Mouse (Mus musculus): ENCODE data around the gene Vmn1r22.
A peak's percentile ranks its signal among the peaks of the same experiment; 100 is the strongest.
"Not testable (repeated sequence)": the region's sequence is repeated elsewhere in the genome, so short reads cannot be mapped to it uniquely, and the experiment has no call there.

The Vmn1r22 gene

DNA sequence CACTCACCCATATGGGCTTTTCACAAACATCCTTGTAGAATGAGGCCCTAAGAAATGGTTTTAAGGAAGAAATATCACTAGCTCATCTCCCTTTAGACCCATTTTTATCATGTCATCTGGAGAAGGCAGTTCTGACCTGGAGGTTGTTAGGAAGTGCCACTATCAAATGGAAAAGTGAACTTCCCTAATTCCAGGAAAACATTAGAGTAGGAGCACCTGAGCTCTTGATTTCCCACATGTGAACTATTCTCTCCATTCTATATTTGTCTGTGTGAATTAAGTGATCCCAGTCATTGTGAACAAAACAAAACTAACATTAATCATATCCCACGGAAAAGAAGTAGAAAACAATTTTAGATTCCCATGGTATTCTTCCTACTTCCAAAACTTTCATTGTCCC, at the start of gene Vmn1r22:
Vmn1r22 (minus strand) TSS at position 101 of the 400 bp plus-strand sequence.
- no peak for ATAC-seq (ENCODE audit: low TSS enrichment)

DNA sequence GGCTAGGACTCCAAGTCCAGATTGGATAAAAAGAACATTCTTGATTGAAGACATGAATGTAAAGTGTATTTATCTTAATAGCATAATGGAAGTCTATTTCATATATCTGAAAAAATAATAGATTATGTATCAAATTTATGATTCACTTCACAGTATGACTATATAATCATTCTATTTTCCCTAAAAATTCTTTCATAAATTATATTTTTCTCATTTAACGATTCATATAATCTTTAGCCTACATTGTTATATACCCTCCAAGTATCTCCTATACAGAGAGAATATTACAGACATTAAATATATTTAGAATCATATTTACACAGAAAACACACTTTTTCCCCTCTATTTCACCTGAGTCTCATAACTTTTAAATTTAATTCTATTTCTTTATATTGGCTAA, 18.9 kb upstream of the Vmn1r22 start, which contains the start of gene Vmn1r23:
Vmn1r23 (minus strand) TSS at position 101 of the 400 bp plus-strand sequence.
- no peak for ATAC-seq (ENCODE audit: low TSS enrichment)

DNA sequence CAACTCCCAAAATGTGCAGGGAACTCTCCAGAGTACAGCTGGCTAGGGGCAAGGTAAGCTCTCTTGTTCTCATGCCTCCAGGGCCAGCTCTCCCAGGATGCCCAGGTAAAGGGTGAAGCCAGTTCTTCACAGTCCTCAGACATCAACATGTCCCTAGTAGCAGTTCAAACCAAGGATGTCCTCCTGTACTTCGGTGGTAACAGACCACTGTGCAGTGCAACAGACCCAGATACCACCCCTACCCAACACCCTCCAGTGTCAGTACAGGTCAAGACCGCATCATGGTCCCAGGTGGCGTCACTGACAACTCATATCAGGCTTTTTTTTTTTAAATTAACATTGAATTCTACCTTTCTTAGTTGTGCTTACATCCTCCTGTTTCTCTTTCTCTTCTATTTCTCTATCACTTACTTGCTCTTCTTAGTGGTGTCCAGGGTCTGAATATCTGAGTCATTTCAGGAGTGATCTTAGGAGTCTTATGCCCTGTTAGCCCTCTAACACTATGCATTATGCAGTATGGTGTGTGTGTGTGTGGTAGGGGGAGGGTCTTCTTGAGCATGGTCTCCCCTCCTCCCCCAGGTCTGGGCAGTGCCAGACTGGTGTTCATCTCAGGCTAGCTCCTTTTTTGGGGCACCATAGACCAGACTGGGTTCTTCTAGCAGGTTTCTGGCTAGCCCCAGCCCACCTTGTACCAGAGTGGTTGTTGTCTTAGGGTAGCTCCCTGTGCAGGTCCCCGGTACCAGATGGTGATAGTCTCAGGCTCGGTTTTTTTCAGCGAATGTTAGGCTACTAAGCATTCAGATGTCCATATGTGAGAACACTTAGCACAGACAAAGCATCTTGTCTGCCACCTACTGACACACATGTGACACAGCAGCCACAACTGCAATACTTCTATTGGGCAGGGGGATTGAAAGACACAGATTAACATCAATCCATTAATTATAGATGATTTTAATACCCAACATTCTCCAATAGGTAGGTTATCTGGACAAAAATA, 48.5 kb downstream of the Vmn1r22 start:
- ATAC-seq (ENCODE audit: low TSS enrichment), result peak; percentile 99

DNA sequence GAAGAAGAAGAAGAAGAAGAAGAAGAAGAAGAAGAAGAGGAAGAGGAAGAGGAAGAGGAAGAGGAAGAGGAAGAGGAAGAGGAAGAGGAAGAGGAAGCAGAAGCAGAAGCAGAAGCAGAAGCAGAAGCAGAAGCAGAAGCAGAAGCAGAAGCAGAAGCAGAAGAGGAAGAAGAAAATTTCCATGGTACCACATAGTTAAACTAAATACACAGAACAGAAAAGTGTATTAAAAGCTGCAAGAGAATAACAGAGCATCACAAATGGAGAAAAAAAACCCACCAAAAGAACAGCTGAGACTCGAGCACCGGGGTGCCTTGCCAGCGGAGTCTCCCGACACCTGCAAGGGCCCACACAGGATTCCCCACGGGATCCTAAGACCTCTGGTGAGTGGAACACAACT, 56.7 kb downstream of the Vmn1r22 start:
- ATAC-seq (ENCODE audit: low TSS enrichment), result not testable (repeated sequence)

DNA sequence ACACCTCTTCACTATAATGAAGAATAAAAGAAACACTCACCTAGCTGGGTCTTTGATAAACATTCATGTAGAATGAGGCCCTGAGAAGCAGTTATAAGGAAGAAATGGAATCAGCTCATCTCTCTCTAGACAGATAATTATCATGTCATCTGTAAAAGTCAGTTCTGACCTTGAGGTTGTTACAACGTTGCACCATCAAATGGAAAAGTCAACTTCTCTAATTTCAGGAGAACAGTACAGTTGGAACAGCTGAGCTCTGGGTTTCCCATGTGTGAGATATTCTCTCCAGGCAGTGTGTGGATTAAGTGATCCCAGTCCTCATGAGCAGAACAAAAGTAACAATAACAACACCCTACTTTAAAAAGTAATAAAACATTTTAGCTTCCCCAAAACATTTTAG, 57.5 kb downstream of the Vmn1r22 start, which contains the start of gene Vmn1r21:
Vmn1r21 (minus strand) TSS at position 58 of the 400 bp plus-strand sequence.
- no peak for ATAC-seq (ENCODE audit: low TSS enrichment)

All from frontal cortex, adult (tissue).